Mouse (Mus musculus): ENCODE measurements at regions not wholly inside any gene's neighbourhood (a gene's known extent, or its start where the extent isn't known, plus 50 kb on each side); places are given as distances from the start of the nearest gene placed in this dataset.
"Not testable (repeated sequence)": the region's sequence is repeated elsewhere in the genome, so short reads cannot be mapped to it uniquely, and the experiment has no call there.

DNA sequence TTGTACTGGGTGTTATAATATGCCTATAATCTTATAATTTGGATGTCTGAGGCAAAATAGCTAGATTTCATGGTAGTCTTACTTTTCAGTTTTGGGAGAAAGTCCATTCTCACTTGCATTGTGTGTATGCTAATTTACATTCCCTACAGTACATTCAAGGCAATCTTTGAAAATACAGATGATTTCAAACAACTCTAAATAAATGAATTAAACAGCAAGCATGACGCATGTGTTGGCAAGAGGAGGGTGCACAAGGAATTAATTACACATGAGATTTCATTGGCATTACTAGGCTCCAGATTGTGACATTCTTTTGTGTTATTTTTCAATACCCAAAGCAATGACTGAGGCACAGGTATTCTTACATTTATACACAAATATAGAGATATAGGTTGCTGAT is 495.2 kb upstream of the Cypt12 start:
- DNase-seq (ENCODE audit: low spot score in 2 of 2) = no peak

DNA sequence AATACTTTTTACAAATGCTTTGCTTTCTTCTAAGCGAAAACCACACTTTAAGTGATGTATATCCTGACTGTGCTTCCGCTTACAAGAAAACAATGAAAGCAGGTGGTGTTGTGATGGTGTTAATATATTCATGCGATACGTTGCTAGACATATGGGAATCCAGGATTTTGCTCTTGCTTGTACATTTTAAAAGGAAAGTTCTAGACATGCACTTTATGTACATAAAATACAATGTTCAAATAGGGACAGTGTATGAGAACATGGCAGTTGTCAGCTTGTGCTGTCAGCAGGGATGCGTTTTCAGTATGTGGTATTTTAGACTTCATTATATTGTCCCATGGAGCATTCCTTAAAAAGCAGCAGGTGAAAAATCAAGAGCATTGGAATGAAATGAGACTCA is 487.7 kb upstream of the Cypt12 start:
- DNase-seq (ENCODE audit: low spot score in 2 of 2) = no peak

DNA sequence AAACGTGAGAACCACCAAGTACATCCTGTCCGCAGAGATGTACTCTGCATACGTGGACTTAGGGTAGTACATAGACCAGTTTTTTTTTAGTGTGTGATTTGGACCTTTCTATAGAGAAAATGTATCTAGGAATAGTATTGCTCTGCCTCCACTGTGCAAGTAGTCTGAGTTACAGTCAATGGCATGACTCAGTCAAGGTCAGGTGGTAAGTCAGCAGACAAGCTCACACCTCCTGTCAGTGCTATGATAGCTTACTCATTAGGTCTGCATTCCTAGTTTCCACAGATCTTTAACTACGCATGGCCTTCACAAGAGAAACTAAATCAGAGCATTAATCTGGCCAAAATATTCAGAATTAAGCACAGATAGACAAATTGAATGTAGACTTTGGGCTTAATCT is 486.8 kb upstream of the Cypt12 start:
- DNase-seq (ENCODE audit: low spot score in 2 of 2) = no peak

DNA sequence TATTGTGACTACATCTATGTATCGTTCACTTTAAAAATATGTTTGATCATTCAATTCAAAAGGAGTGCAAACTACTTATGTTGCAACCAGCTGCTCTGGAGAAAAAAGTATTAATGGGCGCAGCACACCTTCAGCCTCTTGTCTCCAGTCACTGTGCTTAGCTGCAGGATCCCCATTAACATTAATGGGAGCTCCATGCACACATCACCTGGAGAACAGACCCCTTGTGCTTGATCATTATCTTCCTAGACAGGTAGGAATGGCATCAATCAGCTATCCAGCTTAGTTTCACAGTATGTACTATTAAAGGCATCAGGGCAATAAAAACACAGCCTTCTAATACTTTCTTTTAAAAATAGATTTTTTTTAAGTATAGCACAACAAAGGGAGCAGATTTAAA is 474.4 kb upstream of the Cypt12 start:
- no peak for DNase-seq (ENCODE audit: low spot score in 2 of 2)

DNA sequence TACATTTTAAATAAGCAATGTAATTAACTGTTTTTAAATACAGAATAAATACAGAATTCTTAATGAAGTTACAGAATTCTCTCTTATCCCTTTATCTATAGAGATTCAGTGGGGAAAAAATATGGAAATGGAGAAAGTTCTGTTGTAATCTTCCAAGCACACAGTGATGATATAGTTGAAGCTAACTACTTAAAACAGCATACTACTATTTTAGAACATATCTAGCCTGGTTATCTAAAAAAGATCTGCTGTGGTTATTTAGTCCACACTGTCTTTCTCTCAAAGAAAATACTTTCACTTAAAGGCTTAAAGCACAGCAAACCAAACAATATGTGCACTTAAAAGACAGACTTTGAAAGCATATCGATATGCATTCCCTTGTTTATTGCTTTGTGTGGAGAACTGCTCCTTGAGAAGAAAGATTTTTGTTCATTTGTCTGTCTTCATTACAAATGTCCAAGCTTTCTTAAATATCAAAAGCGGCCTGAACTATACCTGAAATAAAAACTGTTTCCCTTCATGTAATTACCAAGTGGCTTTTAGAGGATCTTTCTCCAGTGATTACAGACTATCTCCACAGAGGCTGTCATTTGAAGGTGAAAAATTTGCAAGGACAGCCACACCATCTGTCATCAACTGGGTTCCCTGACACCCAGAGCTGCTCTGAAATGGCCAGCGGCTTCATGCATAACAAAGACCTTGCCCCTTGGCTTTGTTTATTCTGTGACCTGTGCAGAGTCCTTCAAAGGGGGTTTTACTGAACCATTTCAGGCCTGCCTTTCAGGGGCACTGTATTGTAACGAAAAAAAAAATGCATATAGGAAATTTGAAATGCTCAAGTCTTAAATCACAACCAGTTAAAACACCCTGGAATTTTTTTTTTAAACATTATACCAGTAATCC is 458.7 kb upstream of the Cypt12 start:
- no peak for DNase-seq (ENCODE audit: low spot score in 2 of 2)

DNA sequence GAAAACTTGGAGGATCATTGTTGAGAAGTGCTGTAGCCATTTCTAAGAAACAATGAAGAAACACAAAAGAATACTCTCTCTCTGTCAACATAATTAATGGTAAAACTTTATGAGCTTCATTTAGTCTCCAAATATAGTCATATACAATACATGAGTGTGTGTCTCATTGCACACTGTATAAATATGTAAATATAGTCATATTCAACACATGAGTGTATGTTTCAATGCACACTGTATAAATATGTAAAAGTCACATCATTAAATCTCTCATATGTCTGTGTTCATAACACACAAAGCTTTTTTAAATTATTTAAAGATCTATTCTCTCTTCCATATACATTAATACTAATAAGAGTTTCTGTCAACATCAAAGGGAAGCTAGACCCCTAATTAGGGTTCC is 457.6 kb upstream of the Cypt12 start:
- no peak for DNase-seq (ENCODE audit: low spot score in 2 of 2)

DNA sequence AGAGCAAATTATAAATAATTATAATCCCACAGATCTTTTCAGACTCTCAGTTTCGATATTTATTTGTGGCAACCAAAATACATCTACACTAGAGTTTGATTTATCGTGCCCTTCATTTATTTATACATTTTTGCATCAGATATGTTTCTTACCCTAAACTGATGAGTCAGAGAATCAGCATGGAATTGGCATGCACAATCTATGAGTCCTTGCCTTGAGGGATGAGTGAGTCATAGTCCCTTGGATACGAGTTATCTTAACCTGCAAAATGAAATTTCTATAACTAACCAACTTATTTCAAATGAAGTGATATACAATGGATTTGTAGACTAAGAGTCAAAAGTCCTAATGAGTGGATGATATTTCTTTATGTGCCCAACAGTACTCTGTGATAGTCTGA is 449.9 kb upstream of the Cypt12 start:
- no peak for DNase-seq (ENCODE audit: low spot score in 2 of 2)

DNA sequence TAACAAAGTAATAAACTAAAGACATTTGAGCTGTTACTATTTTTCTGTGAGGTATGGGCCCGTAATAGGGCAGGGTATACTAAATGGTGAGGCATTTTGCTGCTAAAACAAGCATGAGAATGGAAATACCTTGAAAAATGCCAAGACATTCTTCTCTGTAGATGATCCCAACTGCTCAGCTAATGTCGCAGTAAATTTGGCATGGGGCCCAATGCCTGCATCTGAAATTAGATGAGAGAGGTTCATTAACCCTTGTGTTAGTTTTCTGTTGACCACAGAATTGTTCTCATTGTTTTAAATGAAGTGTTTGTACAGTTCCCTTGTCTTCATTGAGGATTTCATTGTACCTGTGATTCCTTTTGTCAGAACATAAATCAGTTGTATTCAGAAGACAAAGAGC is 446.7 kb upstream of the Cypt12 start:
- no peak for DNase-seq (ENCODE audit: low spot score in 2 of 2)

DNA sequence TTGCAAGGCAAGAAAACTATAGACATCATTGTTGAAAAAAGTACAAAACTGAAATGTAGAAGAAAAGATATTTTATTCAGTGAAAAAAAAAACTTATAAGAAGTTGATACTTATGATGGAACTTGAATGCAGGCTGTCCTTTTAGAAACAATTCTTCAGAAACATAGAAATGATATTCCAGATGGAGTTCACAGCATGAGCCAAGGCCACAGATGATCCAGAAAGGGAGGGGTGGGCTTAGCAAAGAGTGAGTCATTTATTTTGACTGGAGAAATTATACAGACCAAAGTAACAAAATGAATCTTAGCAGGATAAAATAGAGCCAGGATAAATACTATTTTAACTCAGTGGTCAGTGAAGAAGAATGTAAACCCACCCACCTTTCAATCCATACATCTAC is 406.9 kb upstream of the Cypt12 start:
- DNase-seq (ENCODE audit: low spot score in 2 of 2) = no peak

DNA sequence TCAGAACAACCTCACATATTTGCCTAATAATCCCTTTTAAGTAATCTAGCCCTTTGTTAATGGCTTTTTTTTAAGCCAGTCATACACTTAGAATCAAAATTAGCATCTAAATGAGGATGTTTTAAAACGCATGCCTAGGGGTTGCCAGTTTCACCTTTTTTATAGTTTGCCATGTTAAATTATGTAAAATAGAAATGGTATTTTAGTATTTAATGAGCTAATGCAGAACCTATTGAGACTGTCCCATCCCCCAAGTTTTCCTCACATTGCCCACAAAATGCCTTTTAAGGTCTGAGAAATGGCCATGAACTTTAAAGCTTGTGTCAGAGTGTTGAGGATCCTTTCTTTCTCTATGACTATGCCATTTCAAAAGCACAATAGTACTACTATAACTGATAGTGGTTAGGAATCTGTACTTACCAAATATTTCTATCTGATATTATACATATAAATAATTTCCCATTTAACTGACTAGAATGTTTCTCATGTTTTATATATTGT is 400.6 kb upstream of the Cypt12 start:
- no peak for DNase-seq (ENCODE audit: low spot score in 2 of 2)

DNA sequence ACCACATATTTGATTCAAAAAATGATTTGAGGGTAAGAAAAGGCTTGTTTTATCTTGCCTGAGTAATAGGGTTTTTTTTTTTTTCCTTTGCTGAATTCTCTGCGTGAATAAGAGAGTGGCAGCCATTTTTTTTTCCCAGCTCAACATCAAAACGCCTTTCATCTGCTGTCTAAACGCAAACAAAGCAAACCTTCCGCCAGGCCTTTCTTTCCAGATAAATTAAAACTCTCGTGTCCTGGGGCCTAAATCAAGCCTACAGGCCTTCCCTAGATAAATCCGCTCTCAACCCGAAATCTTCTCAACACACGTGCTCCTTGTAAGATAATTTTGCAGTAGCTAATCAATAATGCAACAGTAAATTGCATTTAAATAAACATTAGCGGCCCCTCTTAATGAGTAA is 365.7 kb upstream of the Cypt12 start:
- no peak for DNase-seq (ENCODE audit: low spot score in 2 of 2)

DNA sequence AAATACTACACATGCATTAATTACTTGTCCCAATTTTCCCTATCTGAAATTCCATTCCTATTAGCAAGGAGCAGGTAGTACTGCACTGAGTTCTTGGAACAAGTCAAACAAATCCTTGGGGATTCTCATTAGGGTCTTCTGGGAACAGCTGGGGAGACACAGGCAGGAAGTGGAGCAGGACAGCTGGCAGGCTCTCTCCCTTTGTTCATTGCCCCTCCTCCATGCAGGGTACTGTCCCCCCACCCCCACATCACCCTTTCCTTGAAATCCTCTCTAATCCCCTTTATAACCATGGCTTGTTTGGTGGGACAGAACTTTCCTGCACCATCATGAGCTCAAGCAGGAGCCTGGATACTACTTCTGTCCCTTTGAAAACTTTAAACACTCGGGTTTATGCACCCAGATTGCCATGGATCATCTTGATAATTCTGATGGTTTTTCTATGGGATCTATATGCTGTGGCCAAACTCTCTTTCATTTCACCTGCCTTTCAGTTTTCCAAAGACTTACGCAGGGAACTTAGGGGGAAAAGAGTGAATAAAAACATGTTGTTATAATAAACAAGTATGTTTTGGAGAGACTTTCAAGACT is 358.2 kb upstream of the Cypt12 start:
- no peak for DNase-seq (ENCODE audit: low spot score in 2 of 2)

DNA sequence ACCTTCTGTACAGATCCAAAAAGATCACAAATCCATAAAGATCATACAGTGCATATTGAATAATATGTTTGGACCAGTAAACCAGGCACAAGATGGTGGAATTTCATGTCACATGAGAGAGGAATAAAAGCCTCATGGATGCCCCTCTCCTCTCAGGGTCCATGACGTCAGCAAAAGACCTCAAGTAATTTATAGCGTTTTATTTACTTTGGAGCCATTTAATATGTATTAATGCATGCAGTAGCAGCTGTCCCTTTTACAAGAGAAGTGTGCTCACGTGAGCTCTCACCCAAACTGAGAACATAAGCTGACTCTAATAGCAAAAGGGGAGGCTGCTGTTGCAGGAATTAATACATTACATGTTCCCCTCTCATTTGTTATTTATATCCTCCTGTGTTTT is 355.7 kb upstream of the Cypt12 start:
- no peak for DNase-seq (ENCODE audit: low spot score in 2 of 2)

DNA sequence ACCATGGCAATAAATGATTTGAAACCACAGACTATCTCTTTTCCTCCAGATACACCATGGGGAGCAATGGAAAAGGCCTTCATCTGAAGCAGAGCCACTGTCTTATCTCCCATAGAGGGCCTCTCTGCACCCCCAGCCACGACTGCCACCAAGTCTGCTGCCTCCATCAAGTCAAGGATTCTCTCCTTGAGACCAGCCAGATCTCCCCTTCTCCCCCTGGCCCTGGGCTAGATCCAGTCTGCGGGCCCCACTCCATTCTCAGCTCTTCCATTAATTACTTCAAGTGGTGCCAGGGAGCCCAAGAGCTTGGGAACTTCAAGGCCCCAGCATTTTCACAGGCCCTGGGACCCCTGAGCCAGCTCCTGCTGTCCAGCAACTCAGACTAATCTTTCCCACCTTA is 351.8 kb upstream of the Cypt12 start:
- no peak for DNase-seq (ENCODE audit: low spot score in 2 of 2)

DNA sequence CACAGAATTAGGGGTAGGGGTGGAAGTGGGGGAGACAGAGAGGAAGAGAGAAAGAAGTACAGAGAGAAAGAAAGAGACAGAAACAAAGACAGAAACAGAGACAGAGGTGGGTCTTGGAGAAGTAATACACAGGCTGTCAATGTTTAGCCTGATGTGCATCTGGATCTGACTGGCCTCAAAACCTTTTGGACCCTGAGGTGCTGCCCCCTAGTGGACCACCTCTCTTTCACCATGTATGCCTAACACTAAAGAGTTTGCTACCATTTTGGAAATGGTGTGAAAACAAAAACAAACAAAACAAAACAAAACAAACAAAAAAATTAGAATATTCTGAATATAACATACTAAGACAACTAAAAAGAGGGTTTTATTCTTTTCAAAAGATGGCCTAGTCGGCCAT is 334.7 kb upstream of the Cypt12 start:
- DNase-seq (ENCODE audit: low spot score in 2 of 2) = no peak

DNA sequence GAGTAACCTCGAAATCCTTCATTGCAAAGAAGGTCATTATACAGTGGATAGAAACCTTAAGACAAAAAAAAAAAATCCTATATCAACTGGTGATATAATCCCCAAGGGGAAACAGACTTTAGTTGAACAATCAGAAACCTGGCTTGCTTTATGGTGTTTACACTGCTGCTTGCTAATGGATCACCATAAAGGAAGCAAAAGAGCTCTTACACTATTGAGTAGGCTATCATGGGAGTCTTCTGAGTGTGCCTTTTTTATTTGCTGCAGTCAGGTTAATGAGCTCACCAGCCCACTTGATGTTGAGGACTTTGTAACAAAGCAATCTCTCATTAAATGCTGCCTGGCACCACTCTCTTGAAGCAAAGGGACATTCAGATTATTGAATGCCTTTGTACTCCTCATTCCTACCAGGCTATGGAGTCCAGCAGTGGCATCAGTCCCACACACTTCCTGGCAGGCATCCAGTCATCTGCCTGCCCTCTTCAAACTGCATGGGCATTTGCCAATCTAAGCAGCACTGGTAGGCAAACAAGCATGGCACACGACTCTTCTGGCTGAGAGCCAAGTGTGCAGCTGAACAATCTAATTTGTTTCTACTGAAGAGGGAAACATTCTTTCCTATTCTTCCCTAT is 331.7 kb upstream of the Cypt12 start:
- DNase-seq (ENCODE audit: low spot score in 2 of 2) = peak; percentile 72 to 78

DNA sequence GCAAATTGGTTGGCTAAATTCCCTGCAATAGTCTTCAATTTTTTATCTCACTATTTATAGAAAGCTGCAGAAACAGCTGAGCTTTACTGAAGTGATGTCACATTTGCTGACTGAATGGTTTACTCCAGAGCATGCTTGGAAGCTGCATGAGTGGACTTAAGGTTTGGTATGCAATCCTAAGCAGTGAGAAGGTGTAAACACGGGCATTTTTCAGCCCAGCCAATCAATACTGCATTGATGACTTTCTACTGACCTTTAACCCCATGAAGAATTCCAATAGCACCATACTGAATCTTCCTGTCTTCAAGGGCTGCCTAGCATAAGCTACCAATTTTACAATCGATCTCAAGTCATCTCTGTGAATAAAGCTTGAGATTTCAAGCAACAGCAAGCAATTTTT is 328.7 kb upstream of the Cypt12 start:
- DNase-seq (ENCODE audit: low spot score in 2 of 2) = no peak

DNA sequence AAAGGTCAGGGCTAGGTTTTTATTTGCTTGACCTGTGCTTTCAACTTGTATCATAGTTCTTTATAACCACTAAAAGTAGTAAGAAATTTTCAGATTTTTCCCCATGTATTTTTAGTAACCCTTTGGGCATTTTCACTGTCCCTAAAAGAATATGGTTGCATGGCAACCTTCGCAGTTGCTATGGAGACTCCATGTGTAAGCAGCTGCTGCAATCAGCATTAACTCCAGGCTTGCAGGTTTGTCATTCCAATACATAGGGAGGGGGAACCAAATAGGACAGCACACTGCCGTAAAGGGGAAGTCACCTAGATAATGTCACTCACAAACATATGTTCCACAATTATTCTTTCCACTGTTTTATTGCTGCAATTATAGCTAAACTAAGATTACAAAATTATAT is 328.3 kb upstream of the Cypt12 start:
- peak; percentile 71 to 72 for DNase-seq (ENCODE audit: low spot score in 2 of 2)

DNA sequence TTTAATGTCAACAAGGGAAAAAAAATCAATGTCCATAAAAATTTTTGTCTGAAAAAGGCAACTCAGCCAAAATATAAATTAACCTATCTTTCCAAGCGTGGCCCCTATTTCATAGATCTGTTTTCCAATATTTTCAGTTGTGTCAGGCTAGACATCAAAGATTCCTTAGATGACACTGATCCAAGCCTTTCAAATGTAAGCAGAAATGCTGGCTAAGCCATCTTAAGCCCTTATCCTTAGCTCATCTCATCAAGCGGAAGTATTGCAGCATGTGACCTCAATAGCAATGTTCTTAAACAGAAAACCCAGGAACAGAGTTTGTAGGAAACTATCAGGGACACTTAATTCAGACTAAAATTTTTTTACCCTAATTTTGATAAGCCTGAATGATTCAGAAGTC is 327.8 kb upstream of the Cypt12 start:
- DNase-seq (ENCODE audit: low spot score in 2 of 2) = no peak

DNA sequence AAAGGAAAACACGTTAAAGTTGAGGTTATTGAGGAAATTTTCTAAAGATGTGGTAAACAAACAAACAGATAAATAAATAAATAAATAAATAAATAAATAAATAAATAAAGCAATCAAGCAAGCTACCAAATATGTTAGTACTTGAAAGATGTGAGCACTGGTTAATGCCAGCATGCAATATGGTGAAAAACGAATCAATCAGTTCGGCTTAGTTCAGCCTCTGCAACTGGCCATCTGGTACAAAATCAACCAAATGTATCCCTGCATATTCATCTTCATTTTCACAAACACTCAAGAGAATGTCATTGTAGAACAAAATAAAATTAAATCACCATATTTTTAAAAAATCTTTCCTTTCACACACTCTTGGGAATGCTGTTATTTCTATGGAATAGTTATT is 315.7 kb upstream of the Cypt12 start:
- DNase-seq (ENCODE audit: low spot score in 2 of 2) = no peak

DNA sequence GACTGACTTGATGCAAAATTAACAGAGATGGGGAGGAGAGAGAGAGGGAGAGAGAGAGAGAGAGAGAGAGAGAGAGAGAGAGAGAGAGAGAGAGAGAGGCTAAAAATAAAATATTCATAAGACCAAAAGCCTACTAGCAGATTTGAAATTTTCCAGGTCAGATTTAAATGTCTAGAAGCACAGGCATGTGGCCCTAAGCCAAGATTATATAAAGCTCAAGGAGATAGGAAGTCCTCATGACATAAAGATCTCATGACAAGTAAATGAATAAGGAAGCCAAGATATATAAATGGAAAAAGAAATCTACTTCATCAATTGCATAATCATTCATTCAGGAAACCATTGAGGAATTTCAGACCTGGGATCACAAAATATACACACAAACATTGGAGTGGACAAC is 311.9 kb upstream of the Cypt12 start:
- no peak for DNase-seq (ENCODE audit: low spot score in 2 of 2)

DNA sequence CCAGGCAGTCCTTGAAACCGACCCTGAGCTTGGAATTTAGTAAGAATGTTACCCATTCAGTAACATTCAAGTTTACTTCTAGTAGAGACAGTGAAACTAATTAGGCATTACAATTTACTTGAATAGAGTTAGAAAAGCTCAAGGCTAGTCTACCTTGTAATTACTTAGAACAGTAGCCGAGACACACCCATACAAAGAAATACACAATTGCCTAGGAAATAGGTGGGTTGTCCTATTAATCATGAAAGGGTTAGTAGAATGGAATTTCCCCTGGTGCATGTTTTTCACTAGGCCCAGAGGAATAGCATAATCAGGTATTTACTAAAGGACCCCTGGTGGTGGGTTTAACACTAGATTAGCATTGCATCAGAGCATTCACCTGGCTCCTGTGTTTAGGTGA is 288.2 kb upstream of the Cypt12 start:
- DNase-seq (ENCODE audit: low spot score in 2 of 2) = not testable (repeated sequence)

DNA sequence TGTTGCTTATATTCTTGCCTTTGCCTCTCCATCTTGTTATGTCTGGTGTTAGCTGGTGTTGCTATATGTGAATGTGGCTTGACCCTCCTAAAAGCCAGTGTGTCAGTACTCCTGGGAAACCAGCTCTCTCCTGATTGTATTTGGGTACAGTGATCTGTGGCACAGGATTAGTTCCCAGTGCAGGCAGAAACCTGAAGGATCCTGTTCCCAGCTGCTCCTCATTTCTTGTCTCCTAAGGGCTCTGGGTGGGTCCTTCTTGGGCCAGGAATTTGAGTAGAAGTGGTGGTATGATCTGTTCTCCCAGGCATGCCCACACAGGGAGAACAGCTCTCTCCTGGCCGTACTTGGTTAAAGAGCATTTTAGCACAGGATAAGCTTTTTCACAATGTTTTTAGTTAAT is 286.2 kb upstream of the Cypt12 start:
- DNase-seq (ENCODE audit: low spot score in 2 of 2) = no peak
